Mouse (Mus musculus): Measurements from ENCODE around the gene Fam133b. TPM values are rescaled to one million over a fixed set of nuclear protein-coding genes. Genes with fewer than 3 reads are reported as not detected.

Gene Fam133b
- polyA plus RNA-seq, 1 experiment from 2014 or later: 31.6 TPM

- H3K9me3 ChIP-seq (ENCODE audit: control insufficient read depth, low read length): no peaks in the 10 kb centered on the region
- H3K27me3 ChIP-seq (ENCODE audit: control insufficient read depth, insufficient read depth, low read depth, low read length): no peaks in the 10 kb centered on the region
- H3K4me1 ChIP-seq (replicated peaks; ENCODE audit: control insufficient read depth, insufficient read depth, low read length): peaks cover 25% of the 10 kb centered on the region
- H3K36me3 ChIP-seq (ENCODE audit: control insufficient read depth, insufficient read depth, low read length): no peaks in the 10 kb centered on the region
- 64% methylated on average over 4 of the region's 4 CpGs for WGBS
- peak overlapping the region; percentile 39 for H3K27ac ChIP-seq (ENCODE audit: low read length)
- H3K4me3 ChIP-seq (ENCODE audit: low read length): no peak overlapping the region
- no peak for ATAC-seq (ENCODE audit: low read depth)
- no peak overlapping the region for H3K4me2 ChIP-seq (ENCODE audit: low read depth, low read length)
- H3K9ac ChIP-seq (ENCODE audit: low read length): no peak overlapping the region
Measured at GRCm38 (mm10) chr5:3503373-3503772, 40.3 kb upstream of the Fam133b start.

- Histone ChIP-seq H3K27me3 (ENCODE audit: control insufficient read depth, insufficient read depth, low read depth, low read length) (no peaks in the 10 kb centered on the region), H3K9me3 (ENCODE audit: control insufficient read depth, low read length) (no peaks in the 10 kb centered on the region), H3K36me3 (ENCODE audit: control insufficient read depth, insufficient read depth, low read length) (no peaks in the 10 kb centered on the region), H3K27ac (ENCODE audit: low read length) (no peak overlapping the region), H3K4me1 (replicated peaks; ENCODE audit: control insufficient read depth, insufficient read depth, low read length) (peaks cover 28% of the 10 kb centered on the region), H3K4me2 (ENCODE audit: low read depth, low read length) (no peak overlapping the region), H3K4me3 (ENCODE audit: low read length) (no peak overlapping the region), H3K9ac (ENCODE audit: low read length) (no peak overlapping the region)
- ATAC-seq (ENCODE audit: low read depth): no peak
- WGBS: 70% methylated on average over 9 of the region's 9 CpGs
Measured at GRCm38 (mm10) chr5:3503836-3504323, 39.8 kb upstream of the Fam133b start.

GRCm38 (mm10) chr5:3504453-3504852 is 39.2 kb upstream of the Fam133b start:
- H3K4me1 ChIP-seq (replicated peaks; ENCODE audit: control insufficient read depth, insufficient read depth, low read length): peaks cover 28% of the 10 kb centered on the region
- no peak overlapping the region for H3K27ac ChIP-seq (ENCODE audit: low read length)
- no peak overlapping the region for H3K4me3 ChIP-seq (ENCODE audit: low read length)
- H3K9me3 ChIP-seq (ENCODE audit: control insufficient read depth, low read length): no peaks in the 10 kb centered on the region
- no peaks in the 10 kb centered on the region for H3K36me3 ChIP-seq (ENCODE audit: control insufficient read depth, insufficient read depth, low read length)
- WGBS: 64% methylated on average over 4 of the region's 4 CpGs
- no peaks in the 10 kb centered on the region for H3K27me3 ChIP-seq (ENCODE audit: control insufficient read depth, insufficient read depth, low read depth, low read length)
- ATAC-seq (ENCODE audit: low read depth): no peak
- H3K9ac ChIP-seq (ENCODE audit: low read length): no peak overlapping the region
- no peak overlapping the region for H3K4me2 ChIP-seq (ENCODE audit: low read depth, low read length)

- Histone ChIP-seq H3K4me3 (ENCODE audit: low read length) (no peak overlapping the region), H3K4me2 (ENCODE audit: low read depth, low read length) (no peak overlapping the region), H3K4me1 (replicated peaks; ENCODE audit: control insufficient read depth, insufficient read depth, low read length) (peaks cover 28% of the 10 kb centered on the region), H3K36me3 (ENCODE audit: control insufficient read depth, insufficient read depth, low read length) (no peaks in the 10 kb centered on the region), H3K9ac (ENCODE audit: low read length) (no peak overlapping the region), H3K9me3 (ENCODE audit: control insufficient read depth, low read length) (no peaks in the 10 kb centered on the region), H3K27ac (ENCODE audit: low read length) (no peak overlapping the region), H3K27me3 (ENCODE audit: control insufficient read depth, insufficient read depth, low read depth, low read length) (no peaks in the 10 kb centered on the region)
- 69% methylated on average over 2 of the region's 2 CpGs for WGBS
- no peak for ATAC-seq (ENCODE audit: low read depth)
Measured at GRCm38 (mm10) chr5:3505553-3505952, 38.1 kb upstream of the Fam133b start.

GRCm38 (mm10) chr5:3508480-3509381 is 34.9 kb upstream of the Fam133b start:
- H3K4me2 ChIP-seq (ENCODE audit: low read depth, low read length): no peak overlapping the region
- 37% methylated on average over 7 of the region's 7 CpGs for WGBS
- H3K9me3 ChIP-seq (ENCODE audit: control insufficient read depth, low read length): no peaks in the 10 kb centered on the region
- H3K9ac ChIP-seq (ENCODE audit: low read length): no peak overlapping the region
- H3K36me3 ChIP-seq (ENCODE audit: control insufficient read depth, insufficient read depth, low read length): no peaks in the 10 kb centered on the region
- H3K27ac ChIP-seq (ENCODE audit: low read length): no peak overlapping the region
- H3K4me3 ChIP-seq (ENCODE audit: low read length): no peak overlapping the region
- H3K4me1 ChIP-seq (replicated peaks; ENCODE audit: control insufficient read depth, insufficient read depth, low read length): 0 out of 2 replicates have a peak, but pooled peaks cover 4% of the 10 kb centered on the region
- no peak for ATAC-seq (ENCODE audit: low read depth)
- no peaks in the 10 kb centered on the region for H3K27me3 ChIP-seq (ENCODE audit: control insufficient read depth, insufficient read depth, low read depth, low read length)

- WGBS: 70% methylated on average over 3 of the region's 3 CpGs
- no peak overlapping the region for H3K4me3 ChIP-seq (ENCODE audit: low read length)
- no peaks in the 10 kb centered on the region for H3K36me3 ChIP-seq (ENCODE audit: control insufficient read depth, insufficient read depth, low read length)
- H3K4me2 ChIP-seq (ENCODE audit: low read depth, low read length): no peak overlapping the region
- H3K27ac ChIP-seq (ENCODE audit: low read length): no peak overlapping the region
- ATAC-seq (ENCODE audit: low read depth): no peak
- H3K9ac ChIP-seq (ENCODE audit: low read length): no peak overlapping the region
- H3K4me1 ChIP-seq (replicated peaks; ENCODE audit: control insufficient read depth, insufficient read depth, low read length): 0 out of 2 replicates have a peak, but pooled peaks cover 4% of the 10 kb centered on the region
- no peaks in the 10 kb centered on the region for H3K9me3 ChIP-seq (ENCODE audit: control insufficient read depth, low read length)
- no peaks in the 10 kb centered on the region for H3K27me3 ChIP-seq (ENCODE audit: control insufficient read depth, insufficient read depth, low read depth, low read length)
Measured at GRCm38 (mm10) chr5:3509503-3509902, 34.1 kb upstream of the Fam133b start.

- Histone ChIP-seq H3K4me1 (replicated peaks; ENCODE audit: control insufficient read depth, insufficient read depth, low read length) (peaks cover 5% of the 10 kb centered on the region), H3K36me3 (ENCODE audit: control insufficient read depth, insufficient read depth, low read length) (no peaks in the 10 kb centered on the region), H3K27me3 (ENCODE audit: control insufficient read depth, insufficient read depth, low read depth, low read length) (no peaks in the 10 kb centered on the region), H3K9me3 (ENCODE audit: control insufficient read depth, low read length) (no peaks in the 10 kb centered on the region), H3K9ac (ENCODE audit: low read length) (no peak overlapping the region), H3K4me3 (ENCODE audit: low read length) (no peak overlapping the region), H3K4me2 (ENCODE audit: low read depth, low read length) (no peak overlapping the region), H3K27ac (ENCODE audit: low read length) (no peak overlapping the region)
- 77% methylated on average over 10 of the region's 10 CpGs for WGBS
- no peak for ATAC-seq (ENCODE audit: low read depth)
Measured at GRCm38 (mm10) chr5:3511097-3511795, 32.4 kb upstream of the Fam133b start.

- Histone ChIP-seq H3K36me3 (ENCODE audit: control insufficient read depth, insufficient read depth, low read length) (no peaks in the 10 kb centered on the region), H3K27me3 (ENCODE audit: control insufficient read depth, insufficient read depth, low read depth, low read length) (no peaks in the 10 kb centered on the region), H3K4me2 (ENCODE audit: low read depth, low read length) (no peak overlapping the region), H3K4me3 (ENCODE audit: low read length) (no peak overlapping the region), H3K9ac (ENCODE audit: low read length) (no peak overlapping the region), H3K9me3 (ENCODE audit: control insufficient read depth, low read length) (no peaks in the 10 kb centered on the region), H3K4me1 (replicated peaks; ENCODE audit: control insufficient read depth, insufficient read depth, low read length) (peaks cover 8% of the 10 kb centered on the region), H3K27ac (ENCODE audit: low read length) (no peak overlapping the region)
- 0 out of 2 replicates have a peak, but pooled peaks have one; percentile 8 for ATAC-seq (ENCODE audit: low read depth)
- WGBS: 39% methylated on average over 4 of the region's 4 CpGs
Measured at GRCm38 (mm10) chr5:3512584-3512983, 31.0 kb upstream of the Fam133b start.

GRCm38 (mm10) chr5:3514901-3515311 is 28.7 kb upstream of the Fam133b start:
- H3K4me3 ChIP-seq (ENCODE audit: low read length): no peak overlapping the region
- H3K27ac ChIP-seq (ENCODE audit: low read length): no peak overlapping the region
- H3K27me3 ChIP-seq (ENCODE audit: control insufficient read depth, insufficient read depth, low read depth, low read length): no peaks in the 10 kb centered on the region
- 51% methylated on average over 8 of the region's 8 CpGs for WGBS
- peaks cover 2% of the 10 kb centered on the region; the same call in 1 of the 2 replicates for H3K36me3 ChIP-seq (ENCODE audit: control insufficient read depth, insufficient read depth, low read length)
- H3K4me2 ChIP-seq (ENCODE audit: low read depth, low read length): no peak overlapping the region
- peaks cover 5% of the 10 kb centered on the region for H3K4me1 ChIP-seq (replicated peaks; ENCODE audit: control insufficient read depth, insufficient read depth, low read length)
- no peak for ATAC-seq (ENCODE audit: low read depth)
- no peak overlapping the region for H3K9ac ChIP-seq (ENCODE audit: low read length)
- H3K9me3 ChIP-seq (ENCODE audit: control insufficient read depth, low read length): no peaks in the 10 kb centered on the region

Data from lung, embryonic 16.5 days (tissue).